Comparison of ENCODE assay signal across 13 mouse cellular contexts in the genomic region with DNA sequence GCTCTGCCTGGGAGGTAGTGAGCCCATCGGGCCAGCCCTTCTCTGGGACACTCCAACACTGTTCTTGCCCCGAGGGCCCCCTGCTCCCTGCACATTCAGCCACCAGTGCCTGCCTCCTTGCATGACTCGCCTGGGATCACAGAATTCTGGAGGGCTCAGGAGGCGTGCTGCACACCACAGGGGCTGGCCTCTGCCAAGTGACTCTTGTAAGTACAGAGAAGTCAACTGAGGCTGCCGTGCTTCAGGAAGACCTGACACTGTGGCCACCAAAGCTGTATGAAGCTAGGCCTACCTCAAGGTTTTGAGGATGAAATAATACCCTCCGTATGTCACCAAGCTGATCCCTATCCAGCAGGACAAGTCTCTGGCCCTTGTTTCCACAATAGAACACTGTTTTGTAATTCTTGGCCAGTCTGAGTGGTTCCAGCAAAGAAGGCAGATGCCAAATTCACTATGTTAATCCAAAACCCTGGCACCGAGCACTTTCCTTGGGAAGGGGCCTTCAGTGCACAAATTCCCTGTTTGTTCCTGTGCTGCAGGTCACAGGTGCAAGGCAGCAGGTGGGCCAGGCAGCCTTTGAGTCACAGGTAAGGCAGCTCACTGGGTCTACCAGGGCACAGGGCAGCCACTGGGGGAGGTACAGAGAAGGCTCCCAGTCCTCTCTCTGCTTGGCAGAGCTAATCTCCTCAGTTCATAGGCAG. TPM values are rescaled to one million over a fixed set of nuclear protein-coding genes. Genes with fewer than 3 reads are reported as not detected.
A peak's percentile ranks its signal among the peaks of the same experiment; 100 is the strongest.
DNase-seq lines count a peak whose midpoint lies in the region; ATAC-seq and TF ChIP-seq lines count a peak whose summit lies in the region.
"Had no signal": no experiment of that assay in that cellular context is flagged by ENCODE, and none has a peak within 500 bp of the region (broad histone marks: within the 10 kb centered on the region; RNA-seq: fewer than 3 reads in every experiment).

No protein-coding gene starts in this region.

- 46% methylated on average over 7 of the region's 7 CpGs for whole genome bisulfite sequencing in lung, embryonic 15.5 days
- WGBS in olfactory bulb, adult 2 months, result 47% methylated on average over 7 of the region's 7 CpGs

- no peak overlapping the region for H3K4me3 ChIP-seq in lung, embryonic 15.5 days
- H3K4me3 ChIP-seq in olfactory bulb, adult 2 months (ENCODE audit: insufficient read depth, low read depth, low read length), result no peak overlapping the region

- no peak for TF ChIP-seq POLR2A in olfactory bulb, adult 2 months (IDR thresholded peaks at IDR 0.05; ENCODE audit: insufficient read depth, low read depth, low read length)

- no peaks in the 10 kb centered on the region for H3K27me3 ChIP-seq in lung, embryonic 15.5 days

- no peak overlapping the region for H3K4me2 ChIP-seq in lung, embryonic 15.5 days
- H3K4me2 ChIP-seq: liver, embryonic 11.5 days had no signal

- H3K36me3 ChIP-seq in lung, embryonic 15.5 days, result no peaks in the 10 kb centered on the region

- intact Hi-C loops in heart, postnatal 36 days (cut with DNase I), result no loop called here

- H3K9ac ChIP-seq in lung, embryonic 15.5 days, result no peak overlapping the region

- H3K4me1 ChIP-seq in lung, embryonic 15.5 days, result peaks cover 10% of the 10 kb centered on the region; the same call in 1 of the 2 replicates
- peaks cover 20% of the 10 kb centered on the region for H3K4me1 ChIP-seq in olfactory bulb, adult 2 months (ENCODE audit: control insufficient read depth, insufficient read depth, low read length)

- no peak for ATAC-seq in lung, embryonic 15.5 days (ENCODE audit: borderline replicate concordance, extremely low read depth, low FRiP score, low TSS enrichment)

- no peaks in the 10 kb centered on the region for H3K9me3 ChIP-seq in lung, embryonic 15.5 days

- 0 out of 2 replicates have a peak overlapping the region, but pooled peaks have one; percentile 7 for H3K27ac ChIP-seq in lung, embryonic 15.5 days
- peak overlapping the region; percentile 70 for H3K27ac ChIP-seq in olfactory bulb, adult 2 months (ENCODE audit: insufficient read depth, low read depth, low read length)

- peak; percentile 13 to 18 for DNase-seq in heart, adult 18-20 months
- DNase-seq in heart, postnatal 36 days, result no peak
- DNase-seq in lung, postnatal 14 days, result no peak
- peak; percentile 58 to 69 for DNase-seq in cerebellum, postnatal 25 days
- no peak for DNase-seq in right cerebral cortex, adult 18-20 months
- DNase-seq in embryo, embryonic 10 days (ENCODE audit: low spot score), result no peak
- DNase-seq: retina, postnatal 1 day; thymus, postnatal 25 days had no signal

- no peak for TF ChIP-seq CTCF in olfactory bulb, adult 2 months (IDR thresholded peaks at IDR 0.05; ENCODE audit: insufficient read depth, low read depth, low read length)

RNA-seq across cellular contexts. Expression of a gene that starts 19.3 kb away (rescaled TPM):
- under 1 TPM in 1 of 2 experiments, not detected in 1; 0.36 TPM for total RNA-seq in heart, adult 18-20 months (2021)
- not detected for total RNA-seq in heart, postnatal 36 days (2021)
- polyA plus RNA-seq in lung, embryonic 15.5 days (2015; fragmentation: Nextera tagmentation; extraction: Ambion mirVana), result 1.2 TPM in 2 replicates
- polyA plus RNA-seq in olfactory bulb, adult 2 months (2012; ENCODE audit: insufficient read depth, insufficient read length, low replicate concordance, missing spikeins), result not detected in 2 replicates

RNA-seq across cellular contexts. Expression of a gene that starts 27.6 kb away (rescaled TPM):
- total RNA-seq in heart, adult 18-20 months (2021), result 100 to 1,000 TPM in 1 of 2 experiments, 10 to 100 TPM in 1; 95.1 to 119 TPM
- 100 to 1,000 TPM; 101 to 127 TPM for total RNA-seq in heart, postnatal 36 days (2021)
- polyA plus RNA-seq in lung, embryonic 15.5 days (2015; fragmentation: Nextera tagmentation; extraction: Ambion mirVana), result 0.96 and 1.8 TPM in 2 replicates
- polyA plus RNA-seq in olfactory bulb, adult 2 months (2012; ENCODE audit: insufficient read depth, insufficient read length, low replicate concordance, missing spikeins), result not detected in 2 replicates
- total RNA-seq: adrenal gland, postnatal 25 days; hematopoietic stem cell, adult 5-6 weeks had no signal
- polyA plus RNA-seq: liver, embryonic 11.5 days had no signal

RNA-seq across cellular contexts. Expression of a gene that starts 38.2 kb away (rescaled TPM):
- 100 to 1,000 TPM; 202 to 214 TPM for total RNA-seq in heart, adult 18-20 months (2021)
- total RNA-seq in heart, postnatal 36 days (2021), result 100 to 1,000 TPM; 209 to 218 TPM
- polyA plus RNA-seq in lung, embryonic 15.5 days (2015; fragmentation: Nextera tagmentation; extraction: Ambion mirVana), result 155 and 175 TPM in 2 replicates
- polyA plus RNA-seq in olfactory bulb, adult 2 months (2012; ENCODE audit: insufficient read depth, insufficient read length, low replicate concordance, missing spikeins), result not detected in 2 replicates

RNA-seq across cellular contexts. Expression of a gene that starts 42.5 kb away (rescaled TPM):
- total RNA-seq in heart, adult 18-20 months (2021), result 10 to 100 TPM; 17.8 to 20.5 TPM
- total RNA-seq in heart, postnatal 36 days (2021), result 10 to 100 TPM in 1 of 2 experiments, 1 to 10 TPM in 1; 8.4 to 10.2 TPM
- polyA plus RNA-seq in lung, embryonic 15.5 days (2015; fragmentation: Nextera tagmentation; extraction: Ambion mirVana), result 0.47 and 0.49 TPM in 2 replicates
- not detected in 2 replicates for polyA plus RNA-seq in olfactory bulb, adult 2 months (2012; ENCODE audit: insufficient read depth, insufficient read length, low replicate concordance, missing spikeins)
- total RNA-seq: hematopoietic stem cell, adult 5-6 weeks had no signal
- polyA plus RNA-seq: liver, embryonic 11.5 days had no signal

Comparison
In these comparisons a context has a peak if more than half of its experiments do, and no peak if none do; other contexts are left out.
1. DNase-seq: peak in heart, adult 18-20 months (2 of 2) and cerebellum, postnatal 25 days (2 of 2); none in heart, postnatal 36 days (0 of 2), lung, postnatal 14 days (single experiment), right cerebral cortex, adult 18-20 months (single experiment) and embryo, embryonic 10 days (single experiment).